Comparison of ENCODE assay signal across 21 mouse cellular contexts in genomic region chr2:102992405-102992804, GRCm38 (mm10).
DNase-seq lines count a peak whose midpoint lies in the region; ATAC-seq and TF ChIP-seq lines count a peak whose summit lies in the region.
"Had no signal": no experiment of that assay in that cellular context is flagged by ENCODE, and none has a peak within 500 bp of the region (broad histone marks: within the 10 kb centered on the region; RNA-seq: fewer than 3 reads in every experiment).

No protein-coding gene starts in this region.

- TF ChIP-seq CTCF in C2C12 (IDR thresholded peaks at IDR 0.05; ENCODE audit: control insufficient read depth, insufficient read depth, insufficient read length) = no peak
- TF ChIP-seq CTCF in forebrain, postnatal 0 days (IDR thresholded peaks at IDR 0.05; ENCODE audit: low read depth) = no peak

- no peak overlapping the region for H3K27ac ChIP-seq in forebrain, postnatal 0 days (ENCODE audit: low read depth, low read length)

- H3K9me3 ChIP-seq in forebrain, postnatal 0 days (ENCODE audit: low read length) = no peaks in the 10 kb centered on the region
- H3K9me3 ChIP-seq: G1E had no signal

- H3K79me3 ChIP-seq in C2C12 (ENCODE audit: low read depth) = no peaks in the 10 kb centered on the region

- no peak overlapping the region for H3K4me3 ChIP-seq in C2C12 (ENCODE audit: insufficient read depth, poor library complexity, severe bottlenecking)
- no peak overlapping the region for H3K4me3 ChIP-seq in forebrain, postnatal 0 days (ENCODE audit: low read depth, low read length)

- no peaks in the 10 kb centered on the region for H3K4me1 ChIP-seq in forebrain, postnatal 0 days (ENCODE audit: insufficient read depth)

- no peak overlapping the region for H3ac ChIP-seq in C2C12 (ENCODE audit: control insufficient read depth, insufficient read length, low read depth)

- no peak overlapping the region for H3K9ac ChIP-seq in forebrain, postnatal 0 days

- no peaks in the 10 kb centered on the region for H3K79me2 ChIP-seq in C2C12 (ENCODE audit: control insufficient read depth, insufficient read depth)

- no peaks in the 10 kb centered on the region for H3K36me3 ChIP-seq in C2C12 (ENCODE audit: control insufficient read depth, insufficient read depth)
- H3K36me3 ChIP-seq in forebrain, postnatal 0 days (ENCODE audit: insufficient read depth) = no peaks in the 10 kb centered on the region
- H3K36me3 ChIP-seq: G1E had no signal

- H3K4me2 ChIP-seq in forebrain, postnatal 0 days (ENCODE audit: low read depth) = no peak overlapping the region

- DNase-seq in NIH3T3 (ENCODE audit: low read depth) = peak; percentile 51
- no peak for DNase-seq in forebrain, postnatal 0 days
- no peak for DNase-seq in kidney, postnatal 36 days
- DNase-seq: adrenal gland, adult 2 months; adrenal gland, adult 8-10 months; adrenal gland, postnatal 10 days; adrenal gland, postnatal 14 days; adrenal gland, postnatal 25 days; adrenal gland, postnatal 36 days; B cell, adult 2 months; cerebellum, adult 11 months; cerebellum, adult 11-12 months; cerebellum, adult 18-20 months; cerebellum, adult 2 months; cerebellum, adult 8-10 months had no signal

- H3K27me3 ChIP-seq in C2C12 (ENCODE audit: control insufficient read depth, insufficient read depth, insufficient read length) = no peaks in the 10 kb centered on the region
- no peaks in the 10 kb centered on the region for H3K27me3 ChIP-seq in forebrain, postnatal 0 days (ENCODE audit: insufficient read depth, low read length)
- H3K27me3 ChIP-seq: CH12.LX, Patski had no signal

- ATAC-seq in forebrain, postnatal 0 days = no peak
- ATAC-seq: activated CD4-positive, CD25-positive, alpha-beta regulatory T cell, adult 4 months; CD4-positive, CD25-positive, alpha-beta regulatory T cell, adult 4 months; Patski had no signal

- 92% methylated on average over 6 of the region's 6 CpGs for WGBS in forebrain, postnatal 0 days

TF ChIP-seq in C2C12, 6 proteins besides CTCF, POLR2A, EP300 and RAD21:
- TF ChIP-seq CEBPB (IDR thresholded peaks at IDR 0.05; ENCODE audit: low read depth) = peak; percentile 53
- no peak for TF ChIP-seq FOSL1 (IDR thresholded peaks at IDR 0.05; ENCODE audit: insufficient read depth, low read length, poor library complexity, severe bottlenecking)
